Mouse (Mus musculus): ENCODE measurements around the gene Pptc7.
A peak's percentile ranks its signal among the peaks of the same experiment; 100 is the strongest.
"Not testable (repeated sequence)": the region's sequence is repeated elsewhere in the genome, so short reads cannot be mapped to it uniquely, and the experiment has no call there.

The Pptc7 gene

DNA sequence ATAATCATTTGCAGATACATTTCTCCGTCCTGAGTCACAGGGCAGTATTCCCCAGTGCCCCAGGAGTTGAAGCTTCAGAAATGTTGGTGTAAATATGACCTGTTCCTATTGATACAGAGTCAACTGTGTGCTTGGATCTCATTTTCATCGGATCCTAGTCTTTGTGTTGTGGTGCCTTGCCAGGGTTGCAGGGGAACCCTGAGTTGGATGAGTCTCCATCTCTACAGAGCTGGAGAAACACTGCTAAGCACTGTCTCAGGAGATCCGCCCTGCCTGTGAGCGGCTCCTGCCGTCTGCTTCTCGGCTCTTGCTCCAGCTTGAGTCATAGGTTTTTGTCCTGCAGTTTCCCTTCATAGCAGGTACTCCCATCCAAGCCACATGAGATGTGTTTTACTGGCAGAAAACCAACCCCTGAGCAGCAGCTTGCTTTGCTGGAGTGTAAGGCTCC is 15.9 kb downstream of the Pptc7 start:
- DNase-seq (ENCODE audit: low spot score in 2 of 2), result no peak

DNA sequence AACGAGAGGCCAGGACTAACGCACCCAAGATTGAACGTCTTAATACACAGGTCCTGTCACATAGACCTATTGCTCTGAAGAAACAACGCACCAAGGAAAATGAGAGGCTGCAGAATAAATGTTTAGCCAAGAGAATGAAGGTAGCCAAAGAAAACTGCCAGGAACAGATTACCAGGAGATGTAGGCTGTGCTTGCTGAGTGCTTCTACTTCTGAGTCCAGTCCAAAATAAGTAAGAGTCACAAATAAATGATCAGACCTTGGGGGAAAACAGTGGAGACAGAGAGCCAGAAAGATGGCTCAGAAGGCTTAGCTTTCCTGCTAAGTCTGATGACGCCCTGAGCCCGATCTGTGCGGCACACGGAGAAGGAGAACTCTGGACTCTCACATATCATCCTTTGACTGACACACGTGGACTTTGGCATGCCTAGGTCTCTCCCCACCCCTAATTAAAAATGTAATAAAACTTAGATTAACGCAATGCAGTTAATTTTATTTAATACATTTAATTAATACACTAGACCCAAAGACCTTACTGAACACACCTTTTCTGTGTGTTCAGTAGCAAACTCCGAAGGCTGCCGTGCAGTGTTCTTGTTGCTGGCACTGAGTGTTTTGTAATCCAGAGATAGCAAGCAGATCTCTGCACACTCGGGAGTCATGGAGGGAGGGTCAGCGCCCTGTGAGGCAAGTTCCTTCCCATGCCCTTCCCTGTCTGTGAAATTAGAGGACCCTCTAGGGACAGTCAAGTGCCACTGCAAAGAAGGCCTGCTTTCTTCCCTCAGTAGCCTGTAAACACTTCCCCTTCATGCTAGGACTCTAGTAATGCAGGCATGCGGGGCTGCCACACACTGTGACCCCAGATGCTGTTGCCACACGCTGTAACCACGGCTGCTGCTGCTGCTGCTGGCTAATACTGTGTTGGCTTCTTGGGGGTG is 18.9 kb downstream of the Pptc7 start:
- DNase-seq (ENCODE audit: low spot score in 2 of 2), result no peak

DNA sequence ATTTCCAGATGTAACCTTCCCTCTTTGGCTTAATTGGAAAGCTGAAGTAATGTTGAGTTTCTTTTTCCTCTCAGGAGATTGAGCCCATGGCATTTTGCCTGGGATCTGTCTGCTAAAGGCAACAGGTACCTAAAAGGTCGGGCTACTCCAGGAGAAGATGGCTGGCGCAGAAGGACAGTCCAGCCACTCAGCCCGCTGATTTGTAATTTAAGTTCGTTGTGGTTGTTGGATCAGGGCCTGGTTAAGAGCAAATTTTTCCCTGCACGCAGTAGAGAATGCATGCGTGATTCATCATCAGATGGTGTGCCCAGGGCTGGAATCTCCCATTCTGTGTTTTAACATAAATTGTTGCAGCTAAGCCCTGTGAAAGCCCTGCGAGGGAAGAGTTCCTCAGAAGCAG is 19.8 kb downstream of the Pptc7 start:
- no peak for DNase-seq (ENCODE audit: low spot score in 2 of 2)

DNA sequence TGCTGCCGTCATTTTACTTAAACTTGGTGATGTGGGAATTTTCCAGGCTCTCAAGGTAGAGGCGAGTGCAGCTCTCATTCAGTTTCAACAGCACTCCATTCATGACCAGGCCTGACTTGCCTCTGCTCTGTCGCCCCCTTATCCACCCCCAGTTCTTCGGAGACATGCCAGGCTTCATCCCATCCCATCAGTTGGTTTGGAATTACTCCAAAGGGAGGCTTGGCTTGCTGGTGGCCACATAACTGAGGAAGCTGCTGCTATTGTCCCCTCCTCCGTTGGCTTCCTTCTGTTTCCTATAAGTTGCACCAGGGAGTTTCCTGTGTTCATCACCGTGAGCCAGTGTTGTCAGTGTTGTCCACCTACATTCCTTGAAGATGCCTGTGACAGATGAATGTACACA is 20.4 kb downstream of the Pptc7 start:
- no peak for DNase-seq (ENCODE audit: low spot score in 2 of 2)

DNA sequence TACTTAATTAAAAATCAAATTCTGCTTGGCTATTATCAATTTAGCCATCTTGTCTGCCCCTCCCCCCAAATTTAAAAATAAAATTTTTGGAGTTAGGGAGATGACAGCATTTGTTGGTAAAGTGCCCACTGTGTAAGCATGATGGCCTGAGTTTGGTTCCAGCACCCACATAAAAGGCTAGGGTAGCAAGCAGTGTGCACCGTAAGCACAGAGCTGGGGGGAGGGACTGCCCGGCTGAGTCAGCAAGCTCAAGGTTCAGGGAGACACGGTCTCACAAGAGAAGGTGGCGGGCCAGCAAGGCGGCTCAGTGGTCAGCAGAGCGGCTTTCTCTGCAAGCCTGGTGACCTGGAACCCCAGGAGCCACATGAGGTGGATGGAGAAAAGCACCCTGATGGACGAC is 21.3 kb downstream of the Pptc7 start:
- no peak for DNase-seq (ENCODE audit: low spot score in 2 of 2)

DNA sequence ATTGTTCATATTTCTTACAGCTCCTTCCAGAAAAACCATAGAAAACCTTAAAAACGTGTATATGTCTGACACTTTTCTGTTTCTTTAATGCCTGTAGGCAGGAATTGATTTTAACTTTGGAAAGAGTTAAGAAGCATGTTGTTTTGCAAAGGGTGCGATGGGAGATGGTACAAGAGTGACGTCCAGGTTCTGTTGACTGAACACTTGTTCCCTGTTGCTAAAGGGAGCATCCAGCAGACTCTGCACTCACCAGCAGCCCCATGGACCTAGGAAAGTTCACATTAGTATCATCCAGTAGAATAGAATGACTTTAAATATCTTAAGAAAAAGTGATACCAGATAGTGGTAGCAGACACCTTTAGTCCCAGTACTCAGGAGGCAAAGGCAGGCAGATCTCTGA is 22.4 kb downstream of the Pptc7 start:
- DNase-seq (ENCODE audit: low spot score in 2 of 2), result no peak

DNA sequence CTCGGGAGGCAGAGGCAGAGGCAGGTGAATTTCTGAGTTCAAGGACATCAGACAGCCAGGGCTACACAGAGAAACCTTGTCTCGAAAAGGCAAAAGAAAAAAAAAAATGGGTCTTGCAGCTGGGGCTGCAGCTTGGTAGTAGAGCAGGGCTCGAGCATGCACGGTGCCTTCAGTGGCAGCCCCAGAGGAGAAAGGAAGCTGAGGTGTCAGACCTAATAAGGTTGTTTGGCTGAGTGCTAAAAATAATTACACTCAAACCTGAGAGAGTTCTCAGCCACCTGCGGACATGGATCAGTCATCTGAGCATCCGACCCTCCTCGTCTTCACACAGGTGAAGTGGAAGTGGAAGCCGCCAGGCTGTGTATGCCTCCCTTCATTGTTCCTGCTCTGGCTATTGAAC is 26.5 kb downstream of the Pptc7 start:
- no peak for DNase-seq (ENCODE audit: low spot score in 2 of 2)

DNA sequence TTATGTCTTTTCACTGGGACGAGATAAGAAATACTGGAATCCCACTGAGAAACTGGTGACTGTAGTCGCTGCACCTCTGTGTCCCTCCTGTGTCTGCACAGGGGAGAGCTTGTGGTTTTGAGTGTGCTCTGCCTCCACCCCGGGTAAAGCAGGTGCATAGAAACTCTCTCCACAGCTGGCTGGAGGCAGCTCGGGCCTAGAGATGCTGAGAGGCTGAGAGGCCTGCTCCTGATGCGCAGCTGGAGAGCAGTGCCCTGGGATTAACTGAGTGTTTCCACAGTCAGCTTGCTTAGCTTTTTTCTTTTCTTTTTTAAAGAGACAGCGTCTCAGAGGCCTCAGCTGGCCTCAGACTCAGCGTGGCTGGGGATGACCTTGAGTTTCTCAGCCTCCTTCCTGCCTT is 27.5 kb downstream of the Pptc7 start:
- no peak for DNase-seq (ENCODE audit: low spot score in 2 of 2)

DNA sequence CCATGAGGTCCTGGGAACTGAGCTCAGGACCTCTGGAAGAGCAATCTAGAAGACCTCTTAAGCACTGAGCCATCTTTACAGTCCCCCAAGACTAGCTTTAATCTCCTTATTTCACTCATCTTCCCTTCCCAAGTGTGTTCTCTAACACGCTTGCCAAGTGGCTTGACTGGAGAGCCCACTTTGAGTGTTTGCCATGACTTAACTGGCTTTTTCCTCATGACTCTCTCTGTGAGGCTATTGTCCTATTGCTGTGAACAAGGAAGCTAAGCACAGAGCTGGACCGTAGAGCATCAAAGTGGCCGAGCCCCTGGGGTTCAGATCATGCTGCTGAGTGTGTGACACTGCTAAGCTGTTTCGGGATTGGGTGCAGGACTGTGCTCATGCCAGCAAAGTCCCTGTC is 28.2 kb downstream of the Pptc7 start:
- DNase-seq (ENCODE audit: low spot score in 2 of 2), result no peak

DNA sequence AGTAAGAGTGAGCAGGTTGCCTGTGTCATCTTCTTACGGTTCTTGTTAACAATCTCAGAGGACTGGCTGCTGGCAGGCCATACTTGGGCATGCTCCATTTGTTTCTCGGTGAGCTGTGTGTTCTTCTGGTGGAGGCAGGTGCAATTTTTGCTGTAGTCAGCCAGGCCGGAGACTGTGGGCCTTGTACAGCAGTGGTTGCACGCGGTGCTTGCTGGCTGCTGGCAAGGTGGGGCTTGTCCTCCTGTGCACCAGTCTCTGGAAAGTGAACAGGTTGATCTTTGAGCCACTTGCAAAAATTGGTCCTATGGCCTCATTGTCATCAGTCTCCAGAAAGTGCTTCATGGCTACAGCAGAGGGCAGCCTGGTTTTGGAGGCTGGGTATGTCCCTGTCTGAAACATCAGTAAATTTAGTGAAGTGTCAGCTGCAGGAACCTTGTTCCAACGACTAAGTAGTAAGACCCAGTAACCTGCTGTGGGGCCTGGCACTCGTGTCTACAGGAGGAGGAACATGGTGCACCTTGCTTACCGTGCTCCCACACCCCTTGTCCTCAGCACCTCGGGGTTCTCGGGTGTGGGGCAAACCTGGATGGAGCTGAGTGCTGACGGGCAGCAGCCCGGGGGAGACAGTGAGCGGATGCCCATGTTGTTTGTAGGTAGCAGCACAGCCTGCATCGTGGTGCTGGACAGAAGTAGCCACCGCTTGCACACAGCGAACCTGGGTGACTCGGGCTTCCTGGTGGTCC is 28.9 kb downstream of the Pptc7 start:
- no peak for DNase-seq (ENCODE audit: low spot score in 2 of 2)

DNA sequence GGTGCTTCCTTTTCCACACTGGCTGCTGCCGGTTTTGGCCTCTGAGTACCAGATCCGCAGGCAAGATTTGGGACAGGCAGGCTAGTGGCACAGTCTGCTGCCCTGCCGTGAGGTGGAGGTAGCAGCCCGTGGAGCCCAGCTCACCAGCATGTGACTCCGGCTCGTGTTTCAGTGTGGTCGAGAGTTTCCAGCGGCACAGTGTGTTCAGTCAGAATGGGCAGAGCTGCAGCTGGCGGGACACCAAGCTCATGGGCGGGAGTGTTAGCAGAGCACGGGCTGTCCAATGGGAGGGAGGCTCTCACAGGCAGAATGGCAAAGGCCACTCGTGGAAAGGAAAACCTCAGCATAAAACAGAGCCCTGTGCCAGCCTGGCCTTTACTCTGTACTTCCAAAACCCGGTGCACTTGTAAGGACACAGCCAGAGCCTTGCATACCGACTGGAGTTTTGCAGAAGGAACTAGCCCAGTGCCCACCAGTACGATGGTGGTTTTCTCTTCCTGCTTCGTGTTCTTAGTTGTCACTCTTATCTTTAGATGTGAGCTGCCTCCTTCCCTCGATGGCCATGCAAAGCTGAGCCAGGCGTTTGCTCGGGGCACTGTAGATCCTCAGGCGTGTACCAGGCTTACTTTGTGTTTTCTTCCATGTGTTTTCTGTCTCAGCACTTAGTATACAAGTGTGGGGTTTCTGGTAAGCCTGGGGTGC is 31.0 kb downstream of the Pptc7 start:
- peak; percentile 49 to 90 for DNase-seq (ENCODE audit: low spot score in 2 of 2)

DNA sequence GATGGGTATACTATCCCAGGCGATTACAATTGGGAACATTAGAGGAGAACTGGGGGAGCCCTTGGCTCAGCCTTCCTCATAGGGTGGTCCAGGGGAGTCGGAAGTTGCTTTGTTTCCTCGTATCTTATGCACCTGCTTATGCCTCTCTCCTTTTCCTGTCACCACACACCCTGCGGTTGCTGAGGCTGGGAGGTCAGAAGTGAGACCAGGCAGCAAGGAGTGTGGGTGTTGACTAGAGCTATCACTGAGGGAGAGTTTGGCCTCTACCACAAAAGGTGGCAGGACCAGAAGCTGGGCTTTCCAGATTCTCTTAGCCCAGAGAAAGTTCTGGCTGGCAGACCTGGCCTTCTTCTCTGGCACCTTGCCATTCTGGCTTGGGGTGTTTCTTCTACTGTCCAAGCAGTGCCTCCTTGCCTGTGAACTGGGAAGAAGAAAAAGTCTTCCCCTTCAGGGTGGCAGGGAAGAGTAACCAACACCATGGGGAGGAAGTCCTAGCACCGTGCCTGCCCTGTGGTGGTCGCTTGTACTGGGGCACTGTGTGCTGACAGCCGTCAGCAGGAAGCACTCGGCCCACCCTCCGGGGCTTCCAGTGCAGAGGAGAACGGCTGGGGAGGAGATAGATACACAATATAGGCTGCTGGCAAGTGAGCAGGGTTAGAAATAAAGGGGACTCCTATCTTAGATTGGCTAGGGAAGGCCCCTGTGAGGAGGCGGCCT is 33.3 kb downstream of the Pptc7 start:
- no peak for DNase-seq (ENCODE audit: low spot score in 2 of 2)

DNA sequence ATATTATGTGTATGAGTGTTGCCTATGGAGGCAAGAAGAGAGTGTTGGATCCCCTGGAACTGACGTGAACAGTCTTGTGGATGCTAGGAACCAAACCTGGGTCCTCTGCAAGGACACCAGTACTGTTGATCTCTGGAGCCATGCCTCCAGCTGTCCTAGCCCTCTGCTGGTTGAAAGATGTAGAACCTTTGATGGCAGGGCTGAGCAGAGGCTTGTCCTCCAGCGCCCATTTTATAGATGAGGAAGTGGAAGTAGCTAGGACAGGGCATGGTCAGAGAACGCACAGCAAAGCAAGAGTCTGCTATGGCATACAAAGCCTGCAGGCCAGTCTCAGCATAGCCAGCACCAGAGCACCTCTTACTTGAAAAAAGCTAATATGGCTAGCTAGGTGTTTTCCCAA is 33.9 kb downstream of the Pptc7 start:
- no peak for DNase-seq (ENCODE audit: low spot score in 2 of 2)

DNA sequence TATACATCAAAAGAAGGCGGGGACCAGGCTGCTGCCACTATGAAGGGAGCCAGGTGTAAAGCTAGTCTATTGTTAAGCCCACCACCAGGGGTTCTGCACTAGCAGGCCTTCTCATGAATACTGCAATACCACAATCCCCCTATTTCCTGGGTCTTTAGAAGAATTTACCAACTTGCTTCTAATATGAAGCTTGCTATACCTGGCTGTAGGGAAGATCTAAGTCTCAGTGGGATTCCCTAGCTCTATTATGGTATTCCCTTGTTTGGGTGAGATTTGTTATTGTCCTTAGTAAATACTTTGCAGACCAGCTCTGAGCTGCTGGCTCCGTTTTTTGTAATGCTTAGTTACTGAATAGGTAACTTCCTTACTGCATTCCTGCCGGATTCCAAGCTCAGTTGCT is 34.8 kb downstream of the Pptc7 start:
- DNase-seq (ENCODE audit: low spot score in 2 of 2), result not testable (repeated sequence)

DNA sequence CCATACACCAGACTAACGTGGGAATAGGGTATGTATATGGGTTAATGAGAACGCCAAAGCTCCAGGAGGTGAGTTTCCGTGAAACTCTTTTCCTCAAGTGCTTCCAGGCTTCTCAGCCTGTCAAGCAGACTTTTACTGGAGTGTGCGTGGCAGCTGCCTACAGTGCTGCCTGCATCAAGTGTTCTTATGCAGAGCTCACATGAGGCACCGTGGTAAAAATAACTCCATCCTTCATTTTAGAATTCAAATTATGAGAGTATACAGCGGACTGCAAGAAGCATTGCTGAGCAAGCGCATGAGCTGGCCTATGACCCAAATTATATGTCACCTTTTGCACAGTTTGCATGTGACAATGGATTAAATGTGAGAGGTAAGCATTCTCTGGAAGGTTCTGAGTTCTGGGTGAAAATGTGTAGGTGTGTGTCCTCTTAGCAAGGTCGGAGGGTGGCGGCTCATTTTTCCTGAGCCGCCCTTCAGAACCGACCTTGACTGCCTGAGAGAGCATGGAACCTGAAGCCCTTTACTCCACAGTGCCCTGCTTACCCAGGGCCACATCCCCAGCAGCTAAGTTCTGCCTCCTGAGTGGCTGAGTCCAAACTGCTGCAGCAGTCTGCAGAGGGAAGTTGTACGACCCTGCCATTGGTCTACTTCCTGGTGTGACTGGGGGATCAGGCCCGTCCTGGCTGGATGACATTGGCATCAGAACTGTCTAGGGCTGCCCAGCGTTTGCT is 35.5 kb downstream of the Pptc7 start:
- DNase-seq (ENCODE audit: low spot score in 2 of 2), result no peak

DNA sequence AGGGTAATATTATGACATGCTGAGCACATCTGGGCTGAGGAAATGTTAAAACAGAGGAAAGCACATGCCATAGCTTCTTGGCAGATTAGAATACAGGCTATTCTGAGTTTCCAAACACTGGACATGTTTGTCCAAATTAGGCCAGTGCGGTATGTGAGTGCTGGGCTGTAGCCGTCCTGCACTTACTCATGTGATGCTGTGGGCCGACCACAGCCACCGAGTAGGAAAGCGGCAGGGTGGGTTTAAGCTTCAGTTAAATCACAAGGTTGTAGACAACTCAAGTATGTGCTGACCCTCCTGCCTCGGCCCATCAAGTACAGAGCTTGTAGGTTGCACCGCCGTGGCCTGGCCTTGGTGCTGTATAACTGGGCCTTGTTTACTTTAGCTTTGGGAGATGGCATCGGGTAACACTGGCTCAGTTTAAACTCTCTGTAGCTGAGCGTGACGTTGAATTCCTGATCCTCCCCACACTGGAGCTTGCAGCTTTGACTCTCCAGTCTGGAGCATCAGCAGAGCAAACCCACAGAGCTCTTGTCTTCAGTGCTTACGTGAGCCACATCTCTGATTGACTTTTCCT is 36.1 kb downstream of the Pptc7 start:
- no peak for DNase-seq (ENCODE audit: low spot score in 2 of 2)

DNA sequence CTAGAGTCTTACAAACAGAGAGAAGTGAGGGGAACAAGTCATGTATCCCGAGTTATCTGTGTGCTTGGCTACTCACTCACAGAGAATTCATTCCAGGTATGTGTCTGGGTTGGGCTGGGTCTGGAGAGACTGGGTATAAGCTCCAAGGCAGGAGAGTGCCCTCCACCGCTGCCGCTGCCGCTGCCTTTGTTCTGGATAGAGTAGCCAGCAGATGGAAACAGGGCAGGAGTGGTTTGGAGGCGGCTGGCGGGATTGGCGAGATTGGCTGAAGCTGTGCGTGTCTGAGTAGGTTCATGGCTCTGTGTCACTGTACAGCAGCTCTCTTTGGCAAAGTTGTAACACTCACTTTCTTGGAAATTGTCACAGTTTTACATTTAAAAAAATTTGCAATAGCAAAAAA is 39.4 kb downstream of the Pptc7 start:
- no peak for DNase-seq (ENCODE audit: low spot score in 2 of 2)

DNA sequence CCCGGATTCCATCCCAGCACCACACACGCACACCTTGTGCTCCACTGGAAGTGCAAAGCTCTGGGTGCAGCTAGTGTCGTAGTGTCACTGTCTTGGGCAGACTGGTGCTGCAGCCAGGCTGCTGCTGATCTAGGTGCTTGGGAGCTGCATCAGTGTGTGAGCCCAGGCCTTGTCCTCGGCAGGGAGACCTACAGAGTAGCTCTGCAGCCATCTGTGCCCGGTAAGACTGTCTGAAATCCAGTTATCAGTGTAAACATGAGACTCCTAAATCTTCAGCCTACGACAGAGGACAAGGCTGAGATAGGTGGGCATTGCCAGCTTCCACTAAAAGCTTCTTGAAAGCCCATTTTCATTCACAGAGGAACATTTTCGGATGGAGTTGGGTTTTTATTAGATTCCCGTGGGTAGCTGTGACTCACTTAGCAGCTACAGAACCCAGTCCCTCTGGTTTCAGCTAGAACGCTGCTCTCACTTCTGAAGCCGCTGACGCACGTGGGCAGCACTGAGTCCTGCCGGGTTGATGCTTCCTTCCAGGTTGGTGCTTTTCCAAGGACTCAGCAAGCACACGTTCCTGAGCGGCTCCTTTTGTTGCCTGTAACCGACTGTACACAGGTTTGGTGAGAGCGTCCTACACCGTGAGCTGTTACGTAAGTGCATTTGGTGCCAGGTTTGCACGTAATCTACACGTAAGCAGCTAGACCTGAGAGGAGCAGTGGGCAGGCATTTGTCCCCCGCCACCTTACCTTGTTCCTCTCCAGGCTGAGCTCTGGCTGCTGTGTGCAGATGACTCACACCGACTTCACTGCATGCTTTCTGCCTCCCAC is 40.7 kb downstream of the Pptc7 start:
- DNase-seq (ENCODE audit: low spot score in 2 of 2), result no peak

DNA sequence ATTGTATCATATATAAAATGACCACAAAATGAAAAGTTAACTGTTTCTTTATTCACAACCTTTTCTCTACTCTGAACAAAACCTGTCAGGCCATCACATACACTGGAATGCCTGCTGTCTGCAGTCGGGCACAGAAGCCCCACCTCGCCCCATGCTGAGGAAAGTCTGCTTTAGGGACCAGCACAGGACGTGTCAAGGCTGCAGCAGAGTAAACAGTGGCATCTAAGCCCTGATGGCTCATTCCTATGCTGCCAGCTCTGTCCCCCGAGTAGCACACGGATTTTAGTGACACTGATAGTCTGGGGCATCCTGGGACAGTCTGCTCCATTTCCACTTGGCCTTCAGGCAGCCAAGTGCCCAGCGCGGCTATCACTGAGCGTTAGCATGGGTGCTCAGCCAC is 41.3 kb downstream of the Pptc7 start:
- no peak for DNase-seq (ENCODE audit: low spot score in 2 of 2)

DNA sequence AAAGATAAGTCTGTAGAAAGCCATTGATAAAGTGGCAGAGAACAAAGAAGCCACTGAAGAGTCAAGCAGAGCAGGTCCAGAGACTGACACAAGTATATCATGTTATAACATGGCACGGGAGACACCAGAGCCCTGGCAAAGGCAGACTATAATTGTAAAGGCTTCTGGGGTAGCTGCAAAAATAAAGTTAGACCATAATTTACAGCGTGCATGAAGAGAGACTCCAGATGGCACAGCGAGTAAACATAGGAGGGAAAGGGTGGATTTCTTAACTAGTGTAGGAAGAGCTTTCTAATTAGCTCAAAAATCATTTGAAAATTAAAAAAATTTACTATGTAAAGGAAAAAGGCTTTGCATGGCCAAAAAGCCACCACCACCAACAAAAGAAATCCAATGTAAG is 43.1 kb downstream of the Pptc7 start:
- no peak for DNase-seq (ENCODE audit: low spot score in 2 of 2)
